Mouse (Mus musculus) embryonic fibroblast, embryonic 13.5 days (primary cell): ENCODE data around the gene Kcna3.

Experiments used
- CTCF ChIP-seq: IDR thresholded peaks from 2 replicates; pipeline ENCODE4 v1.5.1; 2011; ENCODE audit warnings: mild to moderate bottlenecking, control low read depth, low read length, moderate library complexity, borderline replicate concordance; ENCODE audit not compliant: insufficient read depth
- POLR2A ChIP-seq: IDR thresholded peaks from 2 replicates; pipeline ENCODE4 v1.6.1; 2011; ENCODE audit warnings: low read depth, mild to moderate bottlenecking, control low read depth, low read length, moderate library complexity

DNA sequence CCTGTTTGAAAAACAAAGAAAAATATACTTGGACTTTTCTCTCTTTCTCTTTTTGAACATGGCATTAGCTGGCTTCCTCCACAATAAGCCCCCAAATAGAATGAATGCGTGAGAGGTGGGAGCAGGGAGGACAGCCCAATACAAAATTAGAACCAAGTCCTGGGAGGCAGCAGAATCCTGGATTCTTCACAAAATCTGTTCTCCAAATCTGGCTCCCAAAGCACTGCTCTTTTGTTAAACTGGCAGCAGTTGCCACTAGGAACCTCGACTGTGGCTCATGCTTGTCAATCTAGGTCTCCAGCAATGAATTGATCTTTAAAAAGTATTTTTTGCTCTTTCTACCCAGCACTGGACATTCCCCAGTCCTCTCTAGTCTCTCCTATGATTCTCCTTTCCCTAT is 17.7 kb upstream of the Kcna3 start:
- TF ChIP-seq POLR2A (no peak), CTCF (no peak)
